Mouse (Mus musculus): ENCODE measurements around the gene Gmppb.

GRCm38 (mm10) chr9:108099619-108100018, 50.6 kb downstream of the Gmppb start:
- TF ChIP-seq CTCF (IDR thresholded peaks at IDR 0.05; ENCODE audit: low read depth) = no peak
- no peak for TF ChIP-seq EP300 (IDR thresholded peaks at IDR 0.05; ENCODE audit: low read depth)

Measured in liver, postnatal 0 days (tissue).